Mouse (Mus musculus): ENCODE measurements around the gene Hid1.
"Not testable (repeated sequence)": the region's sequence is repeated elsewhere in the genome, so short reads cannot be mapped to it uniquely, and the experiment has no call there.

The Hid1 gene

GRCm38 (mm10) chr11:115367395-115367944 lies at the start of gene Hid1:
TSS of gene Hid1 (minus strand) at chr11:115367756.
- in situ Hi-C loops (cut with MboI; ENCODE audit: low sequenced_read_pairs) = no loop called here

DNA sequence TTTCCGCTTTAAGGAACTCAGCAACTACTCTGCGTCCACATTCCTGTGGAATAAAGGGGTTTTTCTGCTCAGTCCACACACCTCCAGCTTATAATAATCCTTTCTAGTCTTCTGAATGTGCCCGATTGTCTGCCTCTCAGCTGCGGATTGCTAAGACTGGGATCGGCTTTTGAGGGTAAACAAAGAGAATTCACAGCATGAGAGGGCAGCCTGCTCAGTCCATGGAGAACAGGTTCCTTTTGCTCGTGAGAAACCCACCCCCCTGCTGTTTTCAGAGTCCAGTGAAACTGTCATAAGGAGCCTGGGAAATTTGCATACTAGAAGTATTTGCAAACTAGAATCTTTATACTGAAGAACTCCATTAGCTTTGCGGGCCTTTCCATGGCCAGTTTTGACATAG lies 42.0 kb upstream of the Hid1 start:
- in situ Hi-C loops (cut with MboI; ENCODE audit: low sequenced_read_pairs) = no loop called here

- in situ Hi-C loops (cut with MboI; ENCODE audit: low sequenced_read_pairs) = no loop called here
Measured at GRCm38 (mm10) chr11:115408266-115408920, 40.8 kb upstream of the Hid1 start.

DNA sequence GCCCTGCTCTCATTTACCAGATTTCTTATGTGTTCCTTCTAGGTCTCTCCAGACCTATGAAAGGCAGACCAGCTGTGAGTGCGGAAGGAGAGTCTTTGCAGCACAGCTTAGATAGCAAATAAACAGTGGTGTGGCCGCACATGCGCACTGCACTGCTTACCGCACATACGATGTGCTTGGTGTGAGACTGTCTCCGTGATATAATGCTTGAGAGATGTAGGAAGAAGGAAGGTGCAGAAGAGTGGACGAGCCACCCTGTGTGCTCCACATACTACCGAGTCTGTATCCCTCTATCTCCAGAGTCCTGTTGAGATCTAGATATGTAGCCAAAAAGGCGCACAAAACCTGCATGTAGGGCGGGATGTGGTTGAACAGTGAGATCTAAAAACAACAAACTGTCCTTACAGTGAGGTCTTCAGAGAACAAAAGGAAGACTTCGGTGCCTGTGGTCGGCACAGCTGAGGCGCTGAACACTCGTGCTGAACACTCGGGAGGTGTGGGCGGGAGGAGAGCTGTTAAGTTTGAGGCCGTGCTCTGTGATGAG lies 39.4 kb upstream of the Hid1 start:
- in situ Hi-C loops (cut with MboI; ENCODE audit: low sequenced_read_pairs) = no loop called here

- in situ Hi-C loops (cut with MboI; ENCODE audit: low sequenced_read_pairs) = no loop called here
Measured at GRCm38 (mm10) chr11:115405723-115406122, 38.2 kb upstream of the Hid1 start.

- in situ Hi-C loops (cut with MboI; ENCODE audit: low sequenced_read_pairs) = no loop called here
Measured at GRCm38 (mm10) chr11:115403338-115404124, 36.0 kb upstream of the Hid1 start, which contains the start of gene Mrpl58. TSS of gene Mrpl58 (plus strand) at chr11:115403752.

- in situ Hi-C loops (cut with MboI; ENCODE audit: low sequenced_read_pairs) = no loop called here
Measured at GRCm38 (mm10) chr11:115400630-115401391, 33.3 kb upstream of the Hid1 start.

GRCm38 (mm10) chr11:115400126-115400525 lies 32.6 kb upstream of the Hid1 start:
- in situ Hi-C loops (cut with MboI; ENCODE audit: low sequenced_read_pairs) = no loop called here

DNA sequence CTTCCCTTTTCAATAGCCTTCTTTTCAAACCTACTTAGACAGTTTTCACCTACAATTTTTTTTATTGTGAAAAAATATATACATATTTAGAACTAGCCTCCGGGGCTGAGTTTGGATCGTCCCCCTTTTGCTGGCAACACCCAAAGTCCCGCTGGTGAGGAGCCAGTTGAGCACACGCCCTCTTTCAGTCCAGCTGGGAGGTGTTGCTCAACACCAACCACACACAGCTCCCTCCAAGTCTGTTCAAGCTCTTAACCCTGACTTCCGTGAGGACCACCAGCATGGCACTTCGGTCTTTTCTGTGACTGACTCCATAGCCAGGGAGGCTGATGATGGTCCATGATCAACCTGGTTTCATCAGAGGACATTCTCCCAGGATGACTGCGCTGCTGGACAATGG lies 30.5 kb upstream of the Hid1 start:
- in situ Hi-C loops (cut with MboI; ENCODE audit: low sequenced_read_pairs) = no loop called here

DNA sequence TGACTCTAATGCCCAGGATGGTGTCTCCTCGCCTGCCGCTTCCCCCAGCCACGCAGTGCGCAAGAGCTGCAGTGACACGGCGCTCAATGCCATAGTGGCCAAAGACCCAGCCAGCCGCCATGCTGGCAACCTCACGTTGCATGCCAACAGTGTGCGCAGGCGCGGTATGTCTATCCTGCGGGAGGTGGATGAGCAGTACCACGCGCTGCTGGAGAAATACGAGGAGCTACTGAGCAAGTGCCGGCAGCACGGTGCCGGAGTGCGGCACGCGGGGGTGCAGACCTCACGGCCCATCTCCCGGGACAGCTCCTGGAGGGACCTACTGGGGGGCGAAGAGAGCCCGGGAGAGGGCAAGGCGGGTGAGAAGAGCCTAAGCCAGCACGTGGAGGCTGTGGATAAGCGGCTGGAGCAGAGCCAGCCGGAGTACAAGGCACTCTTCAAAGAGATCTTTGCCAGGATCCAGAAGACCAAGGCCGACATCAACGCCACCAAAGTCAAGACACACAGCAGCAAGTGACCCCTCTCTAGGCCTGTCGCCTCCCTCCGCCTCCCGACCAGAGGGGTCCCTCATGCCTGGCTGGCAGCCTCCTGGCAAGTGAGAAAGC lies 26.3 kb upstream of the Hid1 start:
- in situ Hi-C loops (cut with MboI; ENCODE audit: low sequenced_read_pairs) = no loop called here

DNA sequence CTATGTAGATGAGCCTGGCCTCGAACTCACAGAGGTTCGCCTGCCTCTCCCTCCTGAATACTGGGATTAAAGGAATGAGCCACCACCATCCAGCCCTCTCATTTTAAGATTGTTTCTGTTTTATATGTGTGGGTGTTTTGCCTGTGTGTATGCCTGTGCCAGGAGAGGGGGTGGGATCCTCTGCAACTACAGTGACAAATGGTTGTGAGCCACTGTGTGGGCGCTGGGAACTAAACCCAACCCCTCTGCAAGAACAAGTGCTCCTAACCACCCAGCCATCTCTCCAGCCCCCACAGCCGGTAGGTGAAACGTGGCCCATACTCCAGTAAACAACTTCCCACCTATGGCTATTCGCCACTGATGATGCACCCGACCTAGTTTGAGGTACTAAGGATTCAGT lies 23.8 kb upstream of the Hid1 start:
- in situ Hi-C loops (cut with MboI; ENCODE audit: low sequenced_read_pairs) = no loop called here

DNA sequence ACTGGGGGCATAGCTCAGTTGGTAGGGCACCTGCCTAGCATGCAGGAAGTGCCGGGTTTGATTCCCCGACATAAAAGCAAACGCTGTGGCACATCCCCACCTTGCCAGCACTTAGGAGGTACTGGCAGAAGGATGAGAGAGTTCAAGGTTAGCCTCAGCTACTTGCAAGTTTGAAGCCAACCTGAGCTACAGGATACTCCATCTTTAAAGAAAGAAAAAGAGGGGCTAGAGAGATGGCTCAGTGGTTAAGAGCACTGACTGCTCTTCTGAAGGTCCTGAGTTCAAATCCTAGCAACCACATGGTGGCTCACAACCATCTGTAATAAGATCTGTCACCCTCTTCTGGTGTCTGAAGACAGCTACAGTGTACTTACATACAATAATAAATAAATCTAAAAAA lies 19.3 kb upstream of the Hid1 start:
- in situ Hi-C loops (cut with MboI; ENCODE audit: low sequenced_read_pairs) = not testable (repeated sequence)

DNA sequence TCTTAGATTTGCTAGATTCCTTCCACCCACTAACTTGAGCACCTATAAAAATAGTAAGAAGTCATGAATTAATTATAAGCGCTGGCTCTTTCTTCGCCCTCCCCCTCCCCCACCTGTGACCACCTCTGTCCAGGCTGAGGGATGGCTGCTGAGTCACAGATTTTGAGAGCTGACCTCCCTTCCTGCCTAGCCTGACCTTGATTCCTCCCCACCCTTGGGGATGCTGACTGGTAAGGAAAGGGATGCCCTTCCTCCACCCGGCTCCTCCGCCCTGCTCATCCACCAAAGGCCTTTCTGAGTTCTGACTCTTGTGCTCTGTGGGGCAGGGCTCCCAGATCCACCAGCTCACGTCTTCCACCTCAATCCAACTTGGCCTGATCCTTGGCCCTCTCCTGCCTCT lies 17.0 kb upstream of the Hid1 start:
- in situ Hi-C loops (cut with MboI; ENCODE audit: low sequenced_read_pairs) = no loop called here

DNA sequence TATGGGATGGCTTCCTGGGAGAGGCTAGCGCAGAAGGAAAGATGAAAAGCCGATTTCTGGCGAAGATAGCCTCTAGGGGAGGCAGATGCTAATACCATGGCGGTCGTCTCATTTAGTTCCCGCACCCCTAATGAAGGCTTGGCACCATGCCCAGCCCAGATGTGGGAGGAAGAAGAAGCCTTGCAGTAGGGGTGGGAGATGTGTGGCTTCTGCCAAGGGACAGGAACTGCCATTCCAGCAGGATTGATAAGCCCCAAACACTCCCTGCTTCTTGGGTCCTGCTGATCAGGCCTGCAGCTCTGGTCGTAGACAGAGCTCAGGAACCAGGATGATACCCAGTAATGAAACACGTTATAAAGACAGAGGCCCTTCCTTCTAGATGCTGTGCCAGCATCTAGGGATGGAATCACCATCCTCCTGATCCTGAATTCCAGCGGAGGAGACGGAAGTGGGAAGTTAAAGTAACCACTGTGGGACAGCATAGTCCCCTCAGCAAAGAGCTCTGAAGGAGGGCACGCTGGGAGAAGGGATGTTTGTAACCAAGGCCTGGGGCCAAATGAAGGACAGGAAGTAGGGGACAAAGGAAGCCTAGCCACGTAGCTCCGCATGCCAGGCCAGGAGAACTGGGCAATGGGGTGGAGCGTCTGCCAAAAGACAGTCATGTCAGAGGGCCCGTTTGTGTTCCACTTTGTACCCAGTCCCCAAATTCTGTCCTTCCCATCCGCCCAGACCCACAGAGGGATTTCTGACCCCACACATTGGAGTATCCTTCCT lies 16.3 kb upstream of the Hid1 start:
- in situ Hi-C loops (cut with MboI; ENCODE audit: low sequenced_read_pairs) = no loop called here

DNA sequence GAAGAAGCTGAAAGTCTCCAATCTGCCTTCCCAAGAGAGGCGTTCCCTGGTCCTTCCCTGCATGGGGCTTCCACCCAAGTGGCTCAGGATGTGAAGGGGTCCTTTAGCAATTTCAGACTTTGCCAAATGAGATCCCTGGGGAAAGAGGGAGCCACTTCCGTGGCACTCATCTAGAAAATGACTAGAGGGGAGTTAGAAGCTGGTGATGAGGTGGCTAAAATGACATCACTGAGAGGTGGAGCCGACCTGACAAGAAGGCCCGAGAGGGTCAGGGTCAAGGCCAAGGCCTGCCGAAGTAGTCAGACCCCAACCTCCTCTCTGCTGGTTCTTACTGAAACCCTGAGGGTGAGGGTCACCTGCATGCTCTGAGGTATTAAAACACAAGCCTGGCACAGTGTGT lies 15.3 kb upstream of the Hid1 start:
- in situ Hi-C loops (cut with MboI; ENCODE audit: low sequenced_read_pairs) = no loop called here

- in situ Hi-C loops (cut with MboI; ENCODE audit: low sequenced_read_pairs) = no loop called here
Measured at GRCm38 (mm10) chr11:115381743-115382539, 14.4 kb upstream of the Hid1 start, which contains the start of gene Cdr2l. TSS of gene Cdr2l (plus strand) at chr11:115381916.

- in situ Hi-C loops (cut with MboI; ENCODE audit: low sequenced_read_pairs) = no loop called here
Measured at GRCm38 (mm10) chr11:115381276-115381675, 13.7 kb upstream of the Hid1 start.

GRCm38 (mm10) chr11:115377854-115378253 lies 10.3 kb upstream of the Hid1 start:
- in situ Hi-C loops (cut with MboI; ENCODE audit: low sequenced_read_pairs) = no loop called here

- in situ Hi-C loops (cut with MboI; ENCODE audit: low sequenced_read_pairs) = no loop called here
Measured at GRCm38 (mm10) chr11:115377254-115377653, 9.7 kb upstream of the Hid1 start.

Measured in CH12F3 (cell line).